ENCODE assay signal across 16 mouse cellular contexts in the genomic region with DNA sequence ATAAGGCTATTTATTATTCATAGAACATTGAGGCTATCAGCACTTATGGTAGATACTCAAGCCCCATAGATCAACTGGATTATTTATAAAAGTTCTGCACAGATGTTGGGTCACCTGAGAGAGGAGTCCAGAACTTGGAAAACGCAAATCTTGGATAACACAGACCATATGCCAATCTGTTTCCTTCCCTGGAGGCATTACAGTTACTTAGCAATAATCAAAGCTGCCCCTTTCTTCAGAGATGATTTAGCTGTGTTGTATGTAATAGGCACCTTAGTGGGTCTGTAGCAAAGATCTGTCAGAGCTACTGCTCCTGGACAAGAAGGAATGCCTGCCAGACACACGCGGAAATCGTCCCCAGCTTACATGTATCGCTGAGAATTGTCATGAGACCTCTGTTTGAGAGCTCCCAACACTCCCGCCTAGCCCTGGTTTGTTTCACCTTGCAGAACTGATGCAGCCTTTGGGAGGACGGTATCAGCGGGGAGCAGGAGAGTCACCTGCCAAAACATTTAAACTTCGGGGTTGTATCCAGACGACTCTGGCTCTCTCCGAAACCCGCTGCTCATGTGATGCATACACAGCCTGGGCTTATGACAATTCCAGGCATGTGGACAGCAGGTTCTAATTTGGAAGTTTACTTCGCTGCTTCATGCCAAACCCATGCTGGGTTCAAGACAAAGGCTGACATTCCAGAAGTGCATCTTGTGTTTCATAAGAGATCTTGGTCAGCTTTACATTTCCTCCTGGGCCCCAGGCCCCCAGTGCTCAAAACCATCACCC. TPM values are rescaled to one million over a fixed set of nuclear protein-coding genes. Genes with fewer than 3 reads are reported as not detected.
DNase-seq lines count a peak whose midpoint lies in the region; ATAC-seq and TF ChIP-seq lines count a peak whose summit lies in the region.
"Had no signal": no experiment of that assay in that cellular context is flagged by ENCODE, and none has a peak within 500 bp of the region (broad histone marks: within the 10 kb centered on the region; RNA-seq: fewer than 3 reads in every experiment).

No protein-coding gene starts in this region.

- DNase-seq in limb, embryonic 11.5 days (ENCODE audit: low spot score): peak; percentile 37
- no peak for DNase-seq in limb, embryonic 10.5 days (ENCODE audit: low spot score)
- DNase-seq in cerebellum, adult 2 months: peak; percentile 43 to 57
- DNase-seq in embryonic facial prominence, embryonic 10.5 days (ENCODE audit: low spot score): peak; percentile 26
- no peak for DNase-seq in kidney, adult 8-10 months
- DNase-seq in urinary bladder, adult 2 months (ENCODE audit: low spot score): no peak
- DNase-seq: gastrocnemius, postnatal 25 days; heart, postnatal 14 days; kidney, postnatal 14 days; liver; thymus, postnatal 14 days had no signal

- peaks cover 5% of the 10 kb centered on the region; the same call in 1 of the 2 replicates for H3K4me1 ChIP-seq in limb, embryonic 11.5 days (ENCODE audit: control insufficient read depth, insufficient read depth, low read length)
- H3K4me1 ChIP-seq in limb, embryonic 10.5 days: peaks cover 12% of the 10 kb centered on the region
- H3K4me1 ChIP-seq in cerebellum, adult 2 months (ENCODE audit: control insufficient read depth, insufficient read depth, low read length): peaks cover 4% of the 10 kb centered on the region; the same call in 1 of the 2 replicates
- peaks cover 8% of the 10 kb centered on the region for H3K4me1 ChIP-seq in embryonic facial prominence, embryonic 10.5 days
- H3K4me1 ChIP-seq: lung, embryonic 15.5 days; stomach, embryonic 15.5 days had no signal

- no peaks in the 10 kb centered on the region for H3K36me3 ChIP-seq in limb, embryonic 11.5 days (ENCODE audit: control insufficient read depth, insufficient read depth, low read length)
- no peaks in the 10 kb centered on the region for H3K36me3 ChIP-seq in limb, embryonic 10.5 days
- no peaks in the 10 kb centered on the region for H3K36me3 ChIP-seq in embryonic facial prominence, embryonic 10.5 days (replicated peaks)
- H3K36me3 ChIP-seq: lung, embryonic 15.5 days; stomach, embryonic 15.5 days had no signal

- no peak overlapping the region for H3K9ac ChIP-seq in limb, embryonic 11.5 days (ENCODE audit: low read length)
- H3K9ac ChIP-seq: lung, embryonic 15.5 days; stomach, embryonic 15.5 days had no signal

- H3K4me2 ChIP-seq in limb, embryonic 11.5 days (ENCODE audit: low read depth, severe bottlenecking): no peak overlapping the region
- H3K4me2 ChIP-seq: lung, embryonic 15.5 days; stomach, embryonic 15.5 days had no signal

- peak; percentile 21; the same call in 1 of the 2 replicates for ATAC-seq in limb, embryonic 11.5 days (ENCODE audit: insufficient number of reproducible peaks, low FRiP score, low TSS enrichment, low read depth)
- ATAC-seq in frontal cortex, adult (ENCODE audit: low TSS enrichment): no peak
- ATAC-seq: forebrain, embryonic 16.5 days; intestine, embryonic 16.5 days had no signal

- H3K4me3 ChIP-seq in limb, embryonic 11.5 days (ENCODE audit: low read depth, low read length): no peak overlapping the region
- no peak overlapping the region for H3K4me3 ChIP-seq in limb, embryonic 10.5 days
- no peak overlapping the region for H3K4me3 ChIP-seq in cerebellum, adult 2 months (replicated peaks; ENCODE audit: insufficient read depth, low read depth, low read length)
- H3K4me3 ChIP-seq in embryonic facial prominence, embryonic 10.5 days: no peak overlapping the region
- H3K4me3 ChIP-seq: lung, embryonic 15.5 days; stomach, embryonic 15.5 days had no signal

- no peaks in the 10 kb centered on the region for H3K27me3 ChIP-seq in limb, embryonic 11.5 days (ENCODE audit: control insufficient read depth, insufficient read depth, low read length)
- no peaks in the 10 kb centered on the region for H3K27me3 ChIP-seq in limb, embryonic 10.5 days (ENCODE audit: low read depth, poor library complexity, severe bottlenecking)
- no peaks in the 10 kb centered on the region for H3K27me3 ChIP-seq in cerebellum, adult 2 months (ENCODE audit: control insufficient read depth, insufficient read depth, low read length)
- no peaks in the 10 kb centered on the region for H3K27me3 ChIP-seq in embryonic facial prominence, embryonic 10.5 days (replicated peaks; ENCODE audit: low read depth, poor library complexity, severe bottlenecking)
- H3K27me3 ChIP-seq: lung, embryonic 15.5 days; stomach, embryonic 15.5 days had no signal

- TF ChIP-seq CTCF in cerebellum, adult 2 months (IDR thresholded peaks at IDR 0.05; ENCODE audit: borderline replicate concordance, insufficient read depth, low read depth, low read length): no peak

- H3K27ac ChIP-seq in limb, embryonic 11.5 days (replicated peaks; ENCODE audit: low read depth, low read length): no peak overlapping the region
- H3K27ac ChIP-seq in limb, embryonic 10.5 days: no peak overlapping the region
- no peak overlapping the region for H3K27ac ChIP-seq in cerebellum, adult 2 months (ENCODE audit: insufficient read depth, low read length)
- no peak overlapping the region; the same call in 1 of the 2 replicates for H3K27ac ChIP-seq in embryonic facial prominence, embryonic 10.5 days (replicated peaks)
- H3K27ac ChIP-seq: lung, embryonic 15.5 days; stomach, embryonic 15.5 days had no signal

- 62% methylated on average over 13 of the region's 13 CpGs for WGBS in limb, embryonic 11.5 days
- 80% methylated on average over 13 of the region's 13 CpGs for WGBS in limb, embryonic 10.5 days
- WGBS in cerebellum, adult 2 months: 12% methylated on average over 13 of the region's 13 CpGs
- 63% methylated on average over 13 of the region's 13 CpGs for WGBS in embryonic facial prominence, embryonic 10.5 days

- TF ChIP-seq POLR2A in cerebellum, adult 2 months (IDR thresholded peaks at IDR 0.05; ENCODE audit: borderline replicate concordance, insufficient read depth, low read length): no peak

- no peaks in the 10 kb centered on the region for H3K9me3 ChIP-seq in limb, embryonic 11.5 days (ENCODE audit: control insufficient read depth, low read length)
- H3K9me3 ChIP-seq in limb, embryonic 10.5 days (replicated peaks): no peaks in the 10 kb centered on the region; the same call in 1 of the 2 replicates
- no peaks in the 10 kb centered on the region for H3K9me3 ChIP-seq in embryonic facial prominence, embryonic 10.5 days
- H3K9me3 ChIP-seq: lung, embryonic 15.5 days; stomach, embryonic 15.5 days had no signal

RNA-seq across cellular contexts. Expression of a gene that starts 31.2 kb away (rescaled TPM):
- 0.96 and 1.4 TPM in 2 replicates for polyA plus RNA-seq in limb, embryonic 11.5 days (2014; fragmentation: Nextera tagmentation; extraction: Ambion mirVana)
- polyA plus RNA-seq in limb, embryonic 10.5 days (2016; fragmentation: Nextera tagmentation; extraction: Ambion mirVana): 0.44 and 1.2 TPM in 2 replicates
- 1.3 and 2.8 TPM in 2 replicates for polyA plus RNA-seq in cerebellum, adult 2 months (2012; rRNA removed)
- 1.2 and 1.7 TPM in 2 replicates for polyA plus RNA-seq in embryonic facial prominence, embryonic 10.5 days (2016; fragmentation: Nextera tagmentation; extraction: Ambion mirVana)
- 9.4 and 12.5 TPM in 2 replicates for polyA plus RNA-seq in urinary bladder, adult 2 months (2012; rRNA removed)

RNA-seq across cellular contexts. Expression of a gene that starts 55.7 kb away (rescaled TPM):
- polyA plus RNA-seq in limb, embryonic 11.5 days (2014; fragmentation: Nextera tagmentation; extraction: Ambion mirVana): 88.7 and 91.3 TPM in 2 replicates
- 73.3 and 78.9 TPM in 2 replicates for polyA plus RNA-seq in limb, embryonic 10.5 days (2016; fragmentation: Nextera tagmentation; extraction: Ambion mirVana)
- polyA plus RNA-seq in cerebellum, adult 2 months (2012; rRNA removed): 57.6 and 64.2 TPM in 2 replicates
- 89.1 and 91.8 TPM in 2 replicates for polyA plus RNA-seq in embryonic facial prominence, embryonic 10.5 days (2016; fragmentation: Nextera tagmentation; extraction: Ambion mirVana)
- polyA plus RNA-seq in urinary bladder, adult 2 months (2012; rRNA removed): 32.4 and 36.6 TPM in 2 replicates

Comparison
In these comparisons a context has a peak if more than half of its experiments do, and no peak if none do; other contexts are left out.
1. DNase-seq: peak in limb, embryonic 11.5 days (single experiment), cerebellum, adult 2 months (2 of 2) and embryonic facial prominence, embryonic 10.5 days (single experiment); none in limb, embryonic 10.5 days (single experiment), kidney, adult 8-10 months (0 of 2) and urinary bladder, adult 2 months (single experiment).